Mouse (Mus musculus): ENCODE results near the gene Vmn2r124. TPM values are rescaled to one million over a fixed set of nuclear protein-coding genes. Genes with fewer than 3 reads are reported as not detected.
"Not testable (repeated sequence)": the region's sequence is repeated elsewhere in the genome, so short reads cannot be mapped to it uniquely, and the experiment has no call there.

The Vmn2r124 gene
- not detected in 2 replicates for polyA plus RNA-seq (2015; fragmentation: Nextera tagmentation; extraction: Ambion mirVana)

DNA sequence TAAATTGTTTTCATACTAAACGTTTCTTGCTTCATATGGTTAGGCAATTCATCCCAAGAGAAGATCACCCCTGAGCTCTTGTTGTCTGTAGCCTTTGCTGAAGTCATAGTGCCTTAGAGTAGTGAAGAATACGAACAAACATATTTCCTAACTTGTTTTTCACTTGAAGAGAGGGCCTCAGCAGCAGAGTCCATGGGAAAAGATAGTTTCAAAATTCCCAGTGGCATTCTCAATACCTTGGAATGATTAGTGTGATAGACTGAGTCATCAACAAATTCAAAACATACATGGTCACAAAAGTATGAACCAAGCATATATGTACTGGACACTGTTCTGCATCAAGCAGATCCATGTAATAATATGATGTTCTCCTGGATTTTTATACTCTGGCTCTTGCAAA lies at the start of gene Vmn2r124:
Gene Vmn2r124, plus strand, starts transcription at position 301 of the 400 bp plus-strand sequence.
- Histone ChIP-seq H3K9ac (ENCODE audit: low read length) (no peak within 1 kb of the TSS), H3K9me3 (replicated peaks; ENCODE audit: control insufficient read depth, low read length) (no peaks in the 10 kb centered on the region), H3K36me3 (ENCODE audit: control insufficient read depth, insufficient read depth, low read length) (no peaks in the 10 kb centered on the region), H3K4me2 (ENCODE audit: low read depth, low read length) (no peak within 1 kb of the TSS), H3K27me3 (ENCODE audit: control insufficient read depth, insufficient read depth, low read length) (no peaks in the 10 kb centered on the region), H3K4me3 (replicated peaks; ENCODE audit: low read length) (no peak within 1 kb of the TSS), H3K27ac (ENCODE audit: low read length) (no peak within 1 kb of the TSS), H3K4me1 (ENCODE audit: control insufficient read depth, insufficient read depth, low read length) (no peaks in the 10 kb centered on the region)
- no peak for ATAC-seq (ENCODE audit: insufficient read depth, low FRiP score)
- WGBS: 44% methylated on average over 2 of the region's 2 CpGs

- no peaks in the 10 kb centered on the region for H3K27me3 ChIP-seq (ENCODE audit: control insufficient read depth, insufficient read depth, low read length)
- WGBS: 84% methylated on average over 1 of the region's 1 CpGs
- H3K4me2 ChIP-seq (ENCODE audit: low read depth, low read length): no peak overlapping the region
- no peak overlapping the region for H3K9ac ChIP-seq (ENCODE audit: low read length)
- H3K9me3 ChIP-seq (replicated peaks; ENCODE audit: control insufficient read depth, low read length): no peaks in the 10 kb centered on the region
- H3K27ac ChIP-seq (ENCODE audit: low read length): no peak overlapping the region
- ATAC-seq (ENCODE audit: insufficient read depth, low FRiP score): no peak
- no peaks in the 10 kb centered on the region for H3K36me3 ChIP-seq (ENCODE audit: control insufficient read depth, insufficient read depth, low read length)
- no peak overlapping the region for H3K4me3 ChIP-seq (replicated peaks; ENCODE audit: low read length)
- H3K4me1 ChIP-seq (ENCODE audit: control insufficient read depth, insufficient read depth, low read length): no peaks in the 10 kb centered on the region
Observed at GRCm38 (mm10) chr17:18004752-18005151, 44.5 kb upstream of the Vmn2r124 start.

GRCm38 (mm10) chr17:18021433-18021832 lies 27.8 kb upstream of the Vmn2r124 start, which contains the start of gene Fpr-rs4:
Fpr-rs4 (plus strand) TSS chr17:18021733.
- Histone ChIP-seq H3K4me3 (replicated peaks; ENCODE audit: low read length) (no peak within 1 kb of the TSS), H3K9ac (ENCODE audit: low read length) (no peak within 1 kb of the TSS)

DNA sequence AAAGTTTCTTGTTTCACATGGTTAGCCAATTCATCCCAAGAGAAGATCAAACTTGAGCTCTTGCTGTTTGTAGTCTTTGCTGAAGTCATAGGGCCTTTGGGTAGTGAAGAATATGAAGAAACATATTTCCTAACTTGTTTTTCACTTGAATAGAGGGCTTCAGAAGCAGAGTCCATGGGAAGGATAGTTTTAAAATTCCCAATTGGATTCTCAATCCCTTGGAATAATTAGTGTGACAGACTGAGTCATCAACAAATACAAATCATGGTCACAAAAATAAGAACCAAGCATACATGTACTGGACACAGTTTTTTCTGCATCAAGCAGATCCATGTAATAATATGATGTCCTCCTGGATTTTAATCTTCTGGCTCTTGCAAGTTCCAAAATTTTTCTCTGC lies 35.5 kb downstream of the Vmn2r124 start, which contains the start of gene Vmn2r91:
Gene Vmn2r91, plus strand, starts transcription at position 301 of the 400 bp plus-strand sequence.
- H3K27me3 ChIP-seq (ENCODE audit: control insufficient read depth, insufficient read depth, low read length); H3K4me1 ChIP-seq (ENCODE audit: control insufficient read depth, insufficient read depth, low read length); H3K4me3 ChIP-seq (replicated peaks; ENCODE audit: low read length); H3K36me3 ChIP-seq (ENCODE audit: control insufficient read depth, insufficient read depth, low read length); H3K4me2 ChIP-seq (ENCODE audit: low read depth, low read length); H3K27ac ChIP-seq (ENCODE audit: low read length); ATAC-seq (ENCODE audit: insufficient read depth, low FRiP score); H3K9ac ChIP-seq (ENCODE audit: low read length); H3K9me3 ChIP-seq (replicated peaks; ENCODE audit: control insufficient read depth, low read length): not testable (repeated sequence)

More at GRCm38 (mm10) chr17:18021433-18021832, 27.8 kb upstream of the Vmn2r124 start, which contains the start of gene Fpr-rs4:
- no peaks in the 10 kb centered on the region for H3K9me3 ChIP-seq (replicated peaks; ENCODE audit: control insufficient read depth, low read length)
- no peak within 1 kb of the TSS for H3K27ac ChIP-seq (ENCODE audit: low read length)
- H3K36me3 ChIP-seq (ENCODE audit: control insufficient read depth, insufficient read depth, low read length): no peaks in the 10 kb centered on the region
- H3K4me2 ChIP-seq (ENCODE audit: low read depth, low read length): no peak within 1 kb of the TSS
- H3K27me3 ChIP-seq (ENCODE audit: control insufficient read depth, insufficient read depth, low read length): no peaks in the 10 kb centered on the region
- ATAC-seq (ENCODE audit: insufficient read depth, low FRiP score): no peak
- no peaks in the 10 kb centered on the region for H3K4me1 ChIP-seq (ENCODE audit: control insufficient read depth, insufficient read depth, low read length)
- 41% methylated on average over 2 of the region's 2 CpGs for WGBS

- not testable (repeated sequence) for H3K4me2 ChIP-seq (ENCODE audit: low read depth, low read length); ATAC-seq (ENCODE audit: insufficient read depth, low FRiP score); H3K27ac ChIP-seq (ENCODE audit: low read length); H3K9me3 ChIP-seq (replicated peaks; ENCODE audit: control insufficient read depth, low read length); H3K9ac ChIP-seq (ENCODE audit: low read length); H3K4me3 ChIP-seq (replicated peaks; ENCODE audit: low read length); H3K4me1 ChIP-seq (ENCODE audit: control insufficient read depth, insufficient read depth, low read length); H3K27me3 ChIP-seq (ENCODE audit: control insufficient read depth, insufficient read depth, low read length); H3K36me3 ChIP-seq (ENCODE audit: control insufficient read depth, insufficient read depth, low read length)
- WGBS: 50% methylated on average over 1 of the region's 1 CpGs
Observed at GRCm38 (mm10) chr17:18095626-18096025, 46.4 kb downstream of the Vmn2r124 start.

GRCm38 (mm10) chr17:18102265-18102664 lies 53.0 kb downstream of the Vmn2r124 start:
- 90% methylated on average over 3 of the region's 3 CpGs for WGBS
- H3K9me3 ChIP-seq (replicated peaks; ENCODE audit: control insufficient read depth, low read length); H3K4me1 ChIP-seq (ENCODE audit: control insufficient read depth, insufficient read depth, low read length); H3K9ac ChIP-seq (ENCODE audit: low read length); ATAC-seq (ENCODE audit: insufficient read depth, low FRiP score); H3K4me3 ChIP-seq (replicated peaks; ENCODE audit: low read length); H3K27me3 ChIP-seq (ENCODE audit: control insufficient read depth, insufficient read depth, low read length); H3K4me2 ChIP-seq (ENCODE audit: low read depth, low read length); H3K36me3 ChIP-seq (ENCODE audit: control insufficient read depth, insufficient read depth, low read length); H3K27ac ChIP-seq (ENCODE audit: low read length): not testable (repeated sequence)

Other genes with a start within 250 kb of the Vmn2r124 start
- gene Spaca6, start 222.3 kb upstream of the Vmn2r124 start, polyA plus RNA-seq (2015; fragmentation: Nextera tagmentation; extraction: Ambion mirVana): 27.5 and 29.8 TPM in 2 replicates
- 0.88 and 0.94 TPM in 2 replicates for gene Has1, start 194.2 kb upstream of the Vmn2r124 start, polyA plus RNA-seq (2015; fragmentation: Nextera tagmentation; extraction: Ambion mirVana)
- gene Fpr1, start 165.5 kb upstream of the Vmn2r124 start, polyA plus RNA-seq (2015; fragmentation: Nextera tagmentation; extraction: Ambion mirVana): 2.0 and 2.8 TPM in 2 replicates
- 1.1 and 2.2 TPM in 2 replicates for gene Fpr2, start 161.6 kb upstream of the Vmn2r124 start, polyA plus RNA-seq (2015; fragmentation: Nextera tagmentation; extraction: Ambion mirVana)
- not detected in 2 replicates for gene Fpr3, start 161.6 kb upstream of the Vmn2r124 start, polyA plus RNA-seq (2015; fragmentation: Nextera tagmentation; extraction: Ambion mirVana)
- gene Fpr-rs4, start 27.7 kb upstream of the Vmn2r124 start, polyA plus RNA-seq (2015; fragmentation: Nextera tagmentation; extraction: Ambion mirVana): not detected in 2 replicates
- not detected in 2 replicates for gene Vmn2r91, start 35.6 kb downstream of the Vmn2r124 start, polyA plus RNA-seq (2015; fragmentation: Nextera tagmentation; extraction: Ambion mirVana)
- gene Vmn2r92, start 102.5 kb downstream of the Vmn2r124 start, polyA plus RNA-seq (2015; fragmentation: Nextera tagmentation; extraction: Ambion mirVana): not detected in 2 replicates
- gene Vmn2r94, start 228.3 kb downstream of the Vmn2r124 start, polyA plus RNA-seq (2015; fragmentation: Nextera tagmentation; extraction: Ambion mirVana): not detected in 2 replicates
- not detected in 2 replicates for gene Vmn2r93, start 248.7 kb downstream of the Vmn2r124 start, polyA plus RNA-seq (2015; fragmentation: Nextera tagmentation; extraction: Ambion mirVana)